Mouse (Mus musculus) erythroblast, embryonic 14.5 days (primary cell): ENCODE measurements around the gene Pex14. TPM values are rescaled to one million over a fixed set of nuclear protein-coding genes. Genes with fewer than 3 reads are reported as not detected.
"Not testable (repeated sequence)": the region's sequence is repeated elsewhere in the genome, so short reads cannot be mapped to it uniquely, and the experiment has no call there.

ENCODE experiments used
- H3K27me3 ChIP-seq: 2 replicates; pipeline ENCODE4 v1.6.1; 2012; ENCODE audit warnings: inconsistent platforms; ENCODE audit not compliant: control insufficient read depth
- H3K36me3 ChIP-seq: 2 replicates; pipeline ENCODE4 v1.6.1; 2012; ENCODE audit warnings: mild to moderate bottlenecking, inconsistent platforms; ENCODE audit not compliant: control insufficient read depth
- H3K4me1 ChIP-seq: 2 replicates; pipeline ENCODE4 v1.6.1; 2012; ENCODE audit warnings: inconsistent platforms; ENCODE audit not compliant: control insufficient read depth
- H3K4me3 ChIP-seq: replicated peaks from 2 replicates; pipeline ENCODE3; 2012; ENCODE audit warnings: moderate library complexity, mild to moderate bottlenecking, inconsistent platforms
- H3K9me3 ChIP-seq: 2 replicates; pipeline ENCODE4 v1.6.1; 2012; ENCODE audit warnings: low read length, inconsistent platforms, mixed read lengths; ENCODE audit not compliant: control insufficient read depth
- GATA1 ChIP-seq: IDR thresholded peaks from 2 replicates; pipeline ENCODE4 v1.6.1; 2012; ENCODE audit warnings: low read length, inconsistent platforms, mixed read lengths
- TAL1 ChIP-seq: IDR thresholded peaks from 3 replicates; pipeline ENCODE4 v1.6.1; 2012; ENCODE audit warnings: low read length, inconsistent platforms, mixed read lengths
- polyA plus RNA-seq: library from polyadenylated mRNA; stranded (reverse); fragments of >175 nt; gene quantifications from 2 replicates; pipeline ENCODE4 v1.2.3, GENCODE M21; 2012

Pex14 gene
- polyA plus RNA-seq, 1 experiment, result 2.0 TPM

DNA sequence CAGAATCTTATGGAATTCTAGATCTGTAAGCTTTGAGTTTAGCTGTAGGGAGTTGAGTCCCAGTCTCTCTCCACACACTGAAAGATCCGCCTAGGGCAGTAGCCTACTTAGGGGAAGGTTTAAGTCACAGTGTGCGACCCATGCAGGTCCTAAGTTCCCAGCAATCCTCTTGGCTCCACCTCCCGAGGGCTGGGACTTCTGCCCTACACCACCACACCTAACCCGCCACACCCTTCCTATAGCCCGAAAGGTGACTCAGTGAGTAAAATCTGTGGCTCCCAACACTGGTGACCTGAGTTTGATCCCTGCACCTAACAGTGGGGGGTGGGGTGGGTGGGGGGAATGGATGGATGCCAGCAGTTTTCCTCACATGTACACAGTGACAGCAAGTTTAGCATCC is 23.8 kb upstream of the Pex14 start:
- Histone ChIP-seq H3K36me3 (peaks cover 33% of the 10 kb centered on the region), H3K4me3 (no peak overlapping the region), H3K27me3 (no peaks in the 10 kb centered on the region), H3K9me3 (no peaks in the 10 kb centered on the region), H3K4me1 (peaks cover 10% of the 10 kb centered on the region)
- TF ChIP-seq GATA1 (no peak), TAL1 (no peak)

GRCm38 (mm10) chr4:149119978-149120562 is 20.4 kb upstream of the Pex14 start:
- not testable (repeated sequence) for H3K9me3 ChIP-seq, H3K4me3 ChIP-seq, H3K27me3 ChIP-seq
- Histone ChIP-seq H3K36me3 (peaks cover 22% of the 10 kb centered on the region), H3K4me1 (peaks cover 10% of the 10 kb centered on the region)

GRCm38 (mm10) chr4:149103875-149104561 is 4.3 kb upstream of the Pex14 start, which contains the start of gene Dffa:
TSS of gene Dffa (plus strand) at chr4:149104146.
- no peaks in the 10 kb centered on the region for H3K9me3 ChIP-seq
- peaks cover 22% of the 10 kb centered on the region for H3K4me1 ChIP-seq
- peaks cover 21% of the 10 kb centered on the region for H3K36me3 ChIP-seq
- H3K4me3 ChIP-seq, result peak within 1 kb of the TSS; percentile 95
- H3K27me3 ChIP-seq, result no peaks in the 10 kb centered on the region
- no peak for TF ChIP-seq TAL1
- no peak for TF ChIP-seq GATA1

DNA sequence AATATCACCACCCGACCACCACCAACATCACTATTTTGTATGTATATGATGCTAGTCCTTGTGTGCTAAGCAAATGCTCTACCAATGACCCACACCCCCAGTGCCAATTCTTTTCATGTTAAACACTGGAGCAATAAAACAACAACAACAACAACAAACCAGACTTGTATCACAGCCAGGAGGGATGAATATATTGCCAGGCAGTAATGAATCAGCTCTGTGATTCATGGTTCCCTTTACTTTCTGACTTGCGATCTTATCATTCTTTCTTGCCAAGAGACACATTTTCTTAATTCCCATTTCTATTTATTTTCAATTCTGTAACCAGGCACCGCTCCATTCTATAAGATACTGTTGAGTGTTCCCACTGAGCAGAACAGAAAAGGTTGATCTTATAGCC is 1.8 kb upstream of the Pex14 start:
- Histone ChIP-seq H3K9me3 (no peaks in the 10 kb centered on the region), H3K4me3 (no peak overlapping the region), H3K36me3 (peaks cover 3% of the 10 kb centered on the region), H3K27me3 (no peaks in the 10 kb centered on the region), H3K4me1 (peaks cover 37% of the 10 kb centered on the region)
- TF ChIP-seq TAL1 (no peak), GATA1 (no peak)

DNA sequence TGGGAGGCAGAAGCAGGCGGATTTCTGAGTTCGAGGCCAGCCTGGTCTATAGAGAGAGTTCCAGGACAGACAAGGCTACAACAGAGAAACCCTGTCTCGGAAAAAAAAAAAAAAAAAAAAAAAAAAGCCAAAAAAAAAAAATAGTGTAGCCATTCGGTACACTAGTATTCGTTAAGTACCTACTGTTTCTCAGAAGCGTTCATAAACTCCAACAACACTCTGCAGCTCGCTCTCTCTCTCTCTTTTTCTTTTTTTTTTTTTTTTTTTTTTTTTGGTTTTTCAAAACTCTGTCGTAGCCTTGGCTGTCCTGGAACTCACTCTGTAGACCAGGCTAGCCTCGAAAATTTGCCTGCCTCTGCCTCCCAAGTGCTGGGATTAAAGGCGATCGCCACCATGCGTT is 773 bp upstream of the Pex14 start:
- H3K4me3 ChIP-seq, H3K36me3 ChIP-seq: not testable (repeated sequence)

DNA sequence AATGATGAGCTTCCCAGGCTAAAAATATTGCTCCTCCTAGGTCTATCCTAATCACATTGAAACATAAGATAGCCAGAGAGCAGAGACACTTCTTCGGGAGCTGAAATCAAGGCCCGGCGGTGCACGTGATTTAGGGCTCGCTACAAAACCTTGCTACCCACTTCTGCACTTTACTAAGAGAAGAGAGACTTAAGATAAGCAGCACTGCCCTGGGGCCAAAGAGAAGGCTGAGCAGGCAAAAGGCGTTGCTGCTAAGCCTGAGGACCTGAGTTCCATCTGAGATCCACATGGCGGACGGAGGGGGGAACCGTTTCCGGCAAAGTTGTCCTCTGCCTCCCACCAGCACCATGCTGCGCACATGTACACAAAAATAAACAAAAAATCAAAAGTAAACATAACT is 1.1 kb downstream of the Pex14 start:
- peaks cover 26% of the 10 kb centered on the region for H3K4me1 ChIP-seq
- H3K36me3 ChIP-seq, result peaks cover 4% of the 10 kb centered on the region
- no peak for TF ChIP-seq GATA1
- TF ChIP-seq TAL1, result no peak
- peak overlapping the region; percentile 97 for H3K4me3 ChIP-seq
- H3K27me3 ChIP-seq, result no peaks in the 10 kb centered on the region
- H3K9me3 ChIP-seq, result no peaks in the 10 kb centered on the region

More for the DNA sequence above, 773 bp upstream of the Pex14 start:
- peaks cover 40% of the 10 kb centered on the region for H3K4me1 ChIP-seq
- H3K27me3 ChIP-seq, H3K9me3 ChIP-seq: not testable (repeated sequence)

GRCm38 (mm10) chr4:149097956-149098355 is 1.7 kb downstream of the Pex14 start:
- H3K27me3 ChIP-seq, result no peaks in the 10 kb centered on the region

GRCm38 (mm10) chr4:149091364-149091763 is 8.3 kb downstream of the Pex14 start:
- Histone ChIP-seq H3K27me3 (no peaks in the 10 kb centered on the region), H3K4me3 (no peak overlapping the region), H3K4me1 (peaks cover 3% of the 10 kb centered on the region; the same call in 1 of the 2 replicates), H3K9me3 (no peaks in the 10 kb centered on the region), H3K36me3 (peaks cover 8% of the 10 kb centered on the region)
- TF ChIP-seq TAL1, result no peak
- no peak for TF ChIP-seq GATA1

More at GRCm38 (mm10) chr4:149097956-149098355, 1.7 kb downstream of the Pex14 start:
- Histone ChIP-seq H3K4me1 (peaks cover 26% of the 10 kb centered on the region), H3K4me3 (peak overlapping the region; percentile 97), H3K36me3 (peaks cover 5% of the 10 kb centered on the region), H3K9me3 (no peaks in the 10 kb centered on the region)
- TF ChIP-seq TAL1 (no peak), GATA1 (no peak)

DNA sequence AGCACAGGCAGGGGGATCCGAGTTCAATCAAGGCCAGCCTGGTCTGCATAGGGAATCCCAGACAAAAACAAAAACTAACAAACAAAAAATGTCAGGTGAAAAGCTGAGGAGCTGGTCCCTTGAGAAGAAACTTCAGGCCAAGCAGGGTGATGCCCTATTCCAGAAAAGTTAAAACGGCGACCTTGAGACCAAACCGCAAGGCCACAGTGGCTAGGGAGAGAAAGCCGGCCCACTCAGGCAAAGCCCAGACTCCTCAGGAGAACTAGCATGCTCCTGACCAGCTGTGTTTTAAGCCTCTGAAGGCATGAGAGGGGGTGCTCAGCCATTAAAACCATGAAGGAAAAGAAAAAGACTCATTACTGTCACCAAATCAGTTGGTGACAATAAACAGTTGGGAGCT is 14.3 kb downstream of the Pex14 start:
- peaks cover 2% of the 10 kb centered on the region; the same call in 1 of the 2 replicates for H3K4me1 ChIP-seq
- TF ChIP-seq TAL1, result no peak
- TF ChIP-seq GATA1, result no peak
- H3K36me3 ChIP-seq, result peaks cover 3% of the 10 kb centered on the region
- no peaks in the 10 kb centered on the region for H3K27me3 ChIP-seq
- no peak overlapping the region for H3K4me3 ChIP-seq
- H3K9me3 ChIP-seq, result no peaks in the 10 kb centered on the region

DNA sequence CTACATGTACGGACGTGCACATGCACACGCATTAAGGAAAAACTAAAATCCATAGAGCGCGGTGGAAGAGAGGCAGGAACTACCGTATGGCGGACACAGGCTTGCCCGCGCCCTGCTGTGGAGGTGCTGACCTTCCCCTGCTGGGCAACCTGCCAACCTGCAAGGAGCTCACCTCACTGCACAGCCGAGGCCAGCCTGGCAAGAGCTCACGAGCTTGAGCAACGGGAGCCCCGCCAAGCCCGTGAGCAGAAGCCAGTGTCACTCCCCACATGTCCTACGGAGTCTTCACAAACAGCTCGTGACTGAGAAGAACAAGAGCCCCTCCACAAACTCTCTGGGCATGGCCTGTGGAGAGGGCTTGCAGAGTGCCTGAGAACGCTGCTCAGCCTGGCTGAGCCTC is 18.1 kb downstream of the Pex14 start:
- Histone ChIP-seq H3K27me3 (no peaks in the 10 kb centered on the region), H3K9me3 (no peaks in the 10 kb centered on the region), H3K36me3 (peaks cover 3% of the 10 kb centered on the region), H3K4me1 (peaks cover 2% of the 10 kb centered on the region; the same call in 1 of the 2 replicates), H3K4me3 (no peak overlapping the region)
- TF ChIP-seq TAL1 (no peak), GATA1 (no peak)
